Comparison of ENCODE assay signal across 11 mouse cellular contexts in genomic region chr1:73926279-73926678, GRCm38 (mm10).
DNase-seq lines count a peak whose midpoint lies in the region; ATAC-seq and TF ChIP-seq lines count a peak whose summit lies in the region.
"Had no signal": no experiment of that assay in that cellular context is flagged by ENCODE, and none has a peak within 500 bp of the region (broad histone marks: within the 10 kb centered on the region; RNA-seq: fewer than 3 reads in every experiment).

No protein-coding gene starts in this region.

- 62% methylated on average over 7 of the region's 7 CpGs for WGBS in kidney, adult 2 months
- WGBS in thymus, adult 2 months: 86% methylated on average over 7 of the region's 7 CpGs
- 62% methylated on average over 7 of the region's 7 CpGs for WGBS in neural tube, embryonic 15.5 days

- H3K9ac ChIP-seq in neural tube, embryonic 15.5 days (replicated peaks): no peak overlapping the region

- no peak for TF ChIP-seq POLR2A in kidney, adult 2 months (IDR thresholded peaks at IDR 0.05; ENCODE audit: low read depth, low read length)
- no peak for TF ChIP-seq POLR2A in thymus, adult 2 months (IDR thresholded peaks at IDR 0.05; ENCODE audit: control insufficient read depth, extremely low read depth, insufficient read depth, low read length, poor library complexity)

- ATAC-seq in neural tube, embryonic 15.5 days (ENCODE audit: low FRiP score): no peak

- no peaks in the 10 kb centered on the region for H3K9me3 ChIP-seq in neural tube, embryonic 15.5 days (replicated peaks)

- no peak overlapping the region for H3K4me2 ChIP-seq in neural tube, embryonic 15.5 days

- no peak overlapping the region for H3K27ac ChIP-seq in kidney, adult 2 months (ENCODE audit: insufficient read depth, low read depth, low read length)
- H3K27ac ChIP-seq in thymus, adult 2 months (ENCODE audit: control insufficient read depth, insufficient read depth, low read length): no peak overlapping the region
- no peak overlapping the region for H3K27ac ChIP-seq in neural tube, embryonic 15.5 days (replicated peaks)

- peaks cover 36% of the 10 kb centered on the region for H3K36me3 ChIP-seq in kidney, adult 2 months (ENCODE audit: control insufficient read depth, insufficient read depth, low read length)
- no peaks in the 10 kb centered on the region for H3K36me3 ChIP-seq in thymus, adult 2 months (ENCODE audit: control insufficient read depth, insufficient read depth, low read length)
- H3K36me3 ChIP-seq in neural tube, embryonic 15.5 days: no peaks in the 10 kb centered on the region

- TF ChIP-seq CTCF in kidney, adult 2 months (conservative IDR thresholded peaks at IDR 0.05; ENCODE audit: insufficient read depth, insufficient read length, low read depth, low read length): peak; percentile 39
- 0 out of 2 replicates have a peak, but pooled peaks have one; percentile 48 for TF ChIP-seq CTCF in thymus, adult 2 months (IDR thresholded peaks at IDR 0.05; ENCODE audit: borderline replicate concordance, control insufficient read depth, extremely low read depth, insufficient read depth, low read length, poor library complexity)

- no peaks in the 10 kb centered on the region for H3K27me3 ChIP-seq in kidney, adult 2 months (replicated peaks; ENCODE audit: control insufficient read depth, insufficient read depth, low read length)
- no peaks in the 10 kb centered on the region for H3K27me3 ChIP-seq in thymus, adult 2 months (ENCODE audit: control insufficient read depth, insufficient read depth, low read length)
- H3K27me3 ChIP-seq in neural tube, embryonic 15.5 days (replicated peaks): no peaks in the 10 kb centered on the region

- DNase-seq in embryo, embryonic 11 days: peak; percentile 28
- no peak for DNase-seq in embryo, embryonic 9.5 days (ENCODE audit: extremely low spot score)
- no peak for DNase-seq in kidney, adult 2 months
- no peak for DNase-seq in kidney, postnatal 14 days
- peak; percentile 27 for DNase-seq in thymus, adult 2 months
- no peak for DNase-seq in thymus, adult 18-20 months
- DNase-seq in neural tube, embryonic 10.5 days (ENCODE audit: extremely low spot score, low spot score): no peak
- DNase-seq: adrenal gland, adult 2 months; left cerebral cortex, postnatal 4 days; spleen, adult 18-20 months had no signal

- peaks cover 32% of the 10 kb centered on the region for H3K4me1 ChIP-seq in kidney, adult 2 months (ENCODE audit: control insufficient read depth, insufficient read depth, low read length)
- H3K4me1 ChIP-seq in thymus, adult 2 months (replicated peaks; ENCODE audit: control insufficient read depth, insufficient read depth, low read length): peaks cover 7% of the 10 kb centered on the region; the same call in 1 of the 2 replicates
- no peaks in the 10 kb centered on the region for H3K4me1 ChIP-seq in neural tube, embryonic 15.5 days

- H3K4me3 ChIP-seq in kidney, adult 2 months (ENCODE audit: insufficient read depth, low read depth, low read length): no peak overlapping the region
- no peak overlapping the region for H3K4me3 ChIP-seq in thymus, adult 2 months (ENCODE audit: control insufficient read depth, insufficient read depth, low read length)
- H3K4me3 ChIP-seq in neural tube, embryonic 15.5 days (replicated peaks): no peak overlapping the region

Comparison
In these comparisons a context has a peak if more than half of its experiments do, and no peak if none do; other contexts are left out.
1. DNase-seq: peak in embryo, embryonic 11 days (single experiment) and thymus, adult 2 months (single experiment); none in embryo, embryonic 9.5 days (single experiment), kidney, adult 2 months (single experiment), kidney, postnatal 14 days (single experiment), thymus, adult 18-20 months (0 of 2) and neural tube, embryonic 10.5 days (single experiment).